Mouse (Mus musculus) G1E (cell line): Measurements from ENCODE around the gene Slc35b2. TPM values are rescaled to one million over a fixed set of nuclear protein-coding genes. Genes with fewer than 3 reads are reported as not detected.

Experiments used
- ATAC-seq: 2 replicates; pipeline ENCODE4 v1.8.0; 2016; ENCODE audit warnings: mild to moderate bottlenecking; ENCODE audit not compliant: insufficient number of reproducible peaks, poor library complexity, low FRiP score, severe bottlenecking; ENCODE audit errors: extremely low read depth
- DNase-seq: peaks from one replicate; pipeline ENCODE4 v3.0.0; 2012; ENCODE audit warnings: low spot score
- H3K27me3 ChIP-seq: 2 replicates; pipeline ENCODE4 v1.6.1; 2012; ENCODE audit warnings: mild to moderate bottlenecking, low read length, inconsistent platforms; ENCODE audit not compliant: insufficient read depth
- H3K36me3 ChIP-seq: replicated peaks from 2 replicates; pipeline ENCODE3; 2012; ENCODE audit warnings: mild to moderate bottlenecking, inconsistent platforms
- H3K4me1 ChIP-seq: 2 replicates; pipeline ENCODE4 v1.6.1; 2012; ENCODE audit warnings: low read depth, low read length, inconsistent platforms, mixed read lengths; ENCODE audit not compliant: insufficient read depth
- H3K4me3 ChIP-seq: 2 replicates; pipeline ENCODE4 v1.5.1; 2012; ENCODE audit warnings: low read depth, mild to moderate bottlenecking, inconsistent platforms, low read length, moderate library complexity, mixed read lengths
- H3K9me3 ChIP-seq: replicated peaks from 2 replicates; pipeline ENCODE4 v1.6.1; 2012; ENCODE audit warnings: inconsistent platforms
- CTCF ChIP-seq: IDR thresholded peaks from 2 replicates; pipeline ENCODE4 v1.5.1; 2012; ENCODE audit warnings: low read depth, low read length, inconsistent platforms, mixed read lengths
- GATA1 ChIP-seq: IDR thresholded peaks from 2 replicates; pipeline ENCODE4 v1.6.1; 2012; ENCODE audit warnings: borderline replicate concordance, low read length, inconsistent platforms, mixed read lengths
- GATA2 ChIP-seq: IDR thresholded peaks from 2 replicates; pipeline ENCODE4 v1.6.1; 2012; ENCODE audit warnings: low read depth, low read length, inconsistent platforms, borderline replicate concordance
- POLR2AphosphoS5 ChIP-seq: IDR thresholded peaks from 2 replicates; pipeline ENCODE4 v1.6.1; 2012; ENCODE audit warnings: low read depth, low read length, inconsistent platforms; ENCODE audit not compliant: insufficient replicate concordance
- TAL1 ChIP-seq: conservative IDR thresholded peaks from 2 replicates; pipeline ENCODE4 v1.6.1; 2012; ENCODE audit warnings: low read depth, low read length, inconsistent platforms, mixed read lengths
- polyA plus RNA-seq: library from polyadenylated mRNA; stranded (reverse); fragments of >175 nt; gene quantifications from 2 replicates; pipeline ENCODE4 v1.2.3, GENCODE M21; 2012
- total RNA-seq, 2 experiments: library from RNA; stranded (forward) in 1 of 2; stranded (reverse) in 1 of 2; fragments of 200-1000 nt in 1 of 2; fragments of >200 nt in 1 of 2; fragmentation: Nextera tagmentation in 1 of 2; gene quantifications; 2 replicates each; pipeline ENCODE4 v1.2.3; 2014 to 2017

Gene Slc35b2
- total and polyA plus RNA-seq, 3 experiments: 24.9 to 77.1 (median 46.5) TPM

DNA sequence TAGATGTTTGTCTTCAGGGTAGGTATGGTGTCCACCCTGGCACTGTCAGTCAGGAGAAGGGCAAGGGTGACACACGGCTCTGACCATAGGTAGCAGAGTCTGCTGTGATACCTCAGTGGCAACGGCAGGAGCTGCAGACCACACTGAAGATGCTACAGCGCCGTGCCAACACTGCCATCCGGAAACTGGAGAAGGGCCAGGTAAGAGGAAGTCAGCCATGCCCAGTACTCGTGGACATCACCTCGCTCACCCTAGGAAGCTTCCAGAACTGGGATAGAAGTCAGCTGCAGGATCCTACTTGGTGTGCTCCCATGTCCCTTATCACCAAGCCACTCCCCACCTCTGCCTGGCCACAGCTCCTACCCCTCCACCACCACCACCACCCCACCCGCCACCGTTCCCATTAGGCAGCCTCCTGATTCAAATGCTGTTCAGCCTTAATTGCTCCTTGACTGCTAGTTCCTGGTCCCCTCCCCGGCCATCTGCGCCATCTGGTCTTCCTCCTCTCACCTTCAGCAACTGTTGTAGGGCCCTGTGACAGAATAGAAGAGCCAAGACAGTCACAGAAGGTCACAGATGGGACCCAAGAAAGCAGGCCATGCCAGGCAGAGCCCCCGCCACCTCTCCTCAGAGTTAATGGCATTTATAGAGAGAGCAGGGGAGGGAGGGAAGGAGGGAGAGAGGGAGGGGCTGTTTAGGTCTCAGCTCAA lies 44.8 kb upstream of the Slc35b2 start:
- H3K36me3 ChIP-seq: peaks cover 75% of the 10 kb centered on the region
- peaks cover 9% of the 10 kb centered on the region for H3K4me1 ChIP-seq
- ATAC-seq (no peak), DNase-seq (no peak)
- peaks cover 7% of the 10 kb centered on the region; the same call in 1 of the 2 replicates for H3K27me3 ChIP-seq
- no peak overlapping the region for H3K4me3 ChIP-seq
- TF ChIP-seq CTCF (no peak), TAL1 (no peak), GATA2 (no peak), POLR2AphosphoS5 (no peak), GATA1 (no peak)
- no peaks in the 10 kb centered on the region for H3K9me3 ChIP-seq

DNA sequence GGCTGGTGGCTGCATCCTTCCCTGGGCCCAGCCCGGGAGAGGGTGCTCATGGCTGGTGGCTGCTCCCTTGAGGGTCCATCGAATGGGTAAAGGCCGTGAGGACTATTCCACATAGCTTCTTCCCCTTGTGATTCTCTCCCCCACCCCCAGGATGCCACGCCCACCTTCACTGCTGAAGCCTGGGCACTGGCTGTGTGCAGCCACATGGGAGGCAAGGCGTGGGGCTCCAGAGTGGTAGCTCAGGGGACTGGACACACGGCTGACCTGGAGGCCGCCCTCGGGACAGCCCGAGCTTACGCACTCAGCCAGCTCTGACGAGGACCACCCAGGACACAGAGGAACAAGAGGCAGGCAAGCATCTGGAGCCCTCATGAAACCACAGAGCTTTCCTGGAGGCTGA lies 43.5 kb upstream of the Slc35b2 start:
- DNase-seq: no peak
- Histone ChIP-seq H3K4me3 (no peak overlapping the region), H3K4me1 (peaks cover 4% of the 10 kb centered on the region), H3K27me3 (peaks cover 17% of the 10 kb centered on the region), H3K36me3 (peaks cover 64% of the 10 kb centered on the region), H3K9me3 (no peaks in the 10 kb centered on the region)
- no peak for ATAC-seq
- no peak for TF ChIP-seq GATA1

DNA sequence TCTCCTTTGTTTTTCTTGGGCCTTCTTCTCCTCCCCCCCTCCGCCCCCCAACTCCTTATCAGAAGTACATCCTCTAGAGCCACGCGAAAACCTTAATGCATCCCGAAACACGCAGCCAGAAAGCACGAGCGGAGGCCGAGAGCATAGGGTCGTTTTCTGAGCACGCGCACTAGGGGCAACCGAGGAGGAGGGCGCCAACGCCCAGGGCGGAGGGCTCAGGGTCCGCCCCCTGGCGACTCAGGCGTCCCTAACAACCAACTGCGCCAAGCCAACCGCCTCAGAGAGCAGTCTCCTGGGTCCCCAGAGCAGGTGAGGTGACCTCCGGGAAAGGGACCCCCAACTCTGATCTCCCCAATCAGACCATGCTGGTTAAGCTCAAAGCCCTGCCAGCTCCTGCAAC lies 40.4 kb upstream of the Slc35b2 start, which contains the start of gene Tcte1:
Gene Tcte1 (plus strand): TSS at position 172 of the 400 bp plus-strand sequence.
- Histone ChIP-seq H3K4me3 (no peak within 1 kb of the TSS), H3K27me3 (peaks cover 28% of the 10 kb centered on the region), H3K9me3 (no peaks in the 10 kb centered on the region), H3K4me1 (0 out of 2 replicates have a peak, but pooled peaks cover 2% of the 10 kb centered on the region), H3K36me3 (peaks cover 33% of the 10 kb centered on the region)
- DNase-seq: no peak
- no peak for TF ChIP-seq POLR2AphosphoS5
- no peak for TF ChIP-seq TAL1
- TF ChIP-seq GATA2: no peak
- no peak for ATAC-seq

DNA sequence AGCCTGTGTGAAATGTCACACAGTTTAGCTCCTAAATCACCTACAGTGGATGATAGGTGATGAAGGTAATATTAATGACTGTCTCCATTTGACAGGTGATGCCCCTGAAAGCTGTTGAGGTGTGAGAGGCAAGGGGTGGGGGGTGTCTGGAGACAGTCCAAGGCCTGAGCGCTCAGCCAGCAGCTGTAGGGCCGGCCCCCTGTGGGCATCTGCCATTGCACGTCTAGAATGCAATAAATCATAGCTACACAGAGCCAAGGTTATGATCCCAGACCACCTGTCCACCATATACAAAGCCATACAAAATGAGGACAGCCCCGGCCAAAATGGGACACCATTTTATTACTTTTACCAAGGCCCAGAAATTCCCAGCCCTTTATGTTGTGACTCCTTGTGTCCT lies 38.7 kb upstream of the Slc35b2 start:
- peaks cover 16% of the 10 kb centered on the region for H3K36me3 ChIP-seq
- H3K4me3 ChIP-seq: no peak overlapping the region
- DNase-seq (no peak), ATAC-seq (no peak)
- H3K27me3 ChIP-seq: peaks cover 33% of the 10 kb centered on the region
- H3K4me1 ChIP-seq: 0 out of 2 replicates have a peak, but pooled peaks cover 2% of the 10 kb centered on the region
- TF ChIP-seq GATA2 (no peak), GATA1 (no peak), TAL1 (no peak)
- no peaks in the 10 kb centered on the region for H3K9me3 ChIP-seq

DNA sequence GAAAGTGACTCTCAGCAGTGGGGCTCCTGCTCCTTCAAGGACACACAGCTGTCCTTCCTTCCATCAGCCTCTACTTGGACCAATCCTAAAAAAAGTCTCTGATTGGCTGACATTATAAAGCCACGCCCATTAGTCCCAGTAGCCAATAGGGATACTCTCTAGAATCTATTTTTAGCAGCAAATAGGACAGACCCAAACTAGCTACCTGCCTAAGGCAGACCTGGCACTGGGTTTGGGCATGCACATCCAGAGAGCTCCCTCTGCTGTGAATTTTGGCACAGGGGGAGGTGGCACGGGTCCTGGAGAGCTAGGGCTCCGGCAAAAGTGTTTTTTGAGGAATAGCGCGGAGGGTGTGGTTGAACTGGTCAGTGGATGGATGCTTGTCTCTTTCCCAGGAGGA lies 37.1 kb upstream of the Slc35b2 start:
- TF ChIP-seq POLR2AphosphoS5: no peak
- no peak for TF ChIP-seq GATA1
- no peak for TF ChIP-seq GATA2
- TF ChIP-seq CTCF: no peak
- no peak for TF ChIP-seq TAL1

DNA sequence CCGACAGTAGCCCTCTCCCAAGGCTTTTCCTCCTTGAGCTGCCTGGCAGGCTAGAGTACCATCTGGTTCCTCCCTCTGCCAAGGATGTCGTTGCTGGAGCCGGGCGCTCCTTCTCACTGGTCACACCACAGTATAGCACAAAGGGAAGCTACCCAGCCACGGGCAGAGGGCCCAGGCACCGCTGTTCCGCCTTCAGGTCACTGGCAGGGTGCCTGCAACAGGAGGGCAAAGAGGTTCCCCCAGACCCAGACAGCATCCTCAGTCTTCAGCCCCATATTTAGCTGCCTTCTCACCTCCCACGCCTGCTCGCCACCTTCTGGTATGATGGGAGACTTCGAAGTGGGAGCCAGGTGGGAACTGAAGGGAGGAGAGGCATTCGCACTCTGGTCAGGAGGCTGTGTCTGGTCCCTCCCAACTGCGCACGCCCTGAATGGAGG lies 33.3 kb upstream of the Slc35b2 start:
- Histone ChIP-seq H3K9me3 (no peaks in the 10 kb centered on the region), H3K27me3 (peaks cover 42% of the 10 kb centered on the region), H3K4me1 (no peaks in the 10 kb centered on the region), H3K4me3 (no peak overlapping the region), H3K36me3 (no peaks in the 10 kb centered on the region)
- DNase-seq (no peak), ATAC-seq (no peak)
- TF ChIP-seq TAL1 (no peak), POLR2AphosphoS5 (no peak), CTCF (no peak), GATA2 (no peak), GATA1 (no peak)

More for the DNA sequence above, 37.1 kb upstream of the Slc35b2 start:
- Histone ChIP-seq H3K9me3 (no peaks in the 10 kb centered on the region), H3K27me3 (peaks cover 40% of the 10 kb centered on the region), H3K4me1 (no peaks in the 10 kb centered on the region), H3K4me3 (no peak overlapping the region), H3K36me3 (peaks cover under 1% of the 10 kb centered on the region)
- DNase-seq (no peak), ATAC-seq (no peak)
